Mouse (Mus musculus) frontal cortex, postnatal 25 days (tissue): ENCODE data around the gene Gm10837.
A peak's percentile ranks its signal among the peaks of the same experiment; 100 is the strongest.

ENCODE experiments used
- DNase-seq, 2 experiments: peaks; one replicate each; pipeline ENCODE4 v3.0.0; 2022; ENCODE audit warnings: low spot score in 2 of 2

Gene Gm10837

DNA sequence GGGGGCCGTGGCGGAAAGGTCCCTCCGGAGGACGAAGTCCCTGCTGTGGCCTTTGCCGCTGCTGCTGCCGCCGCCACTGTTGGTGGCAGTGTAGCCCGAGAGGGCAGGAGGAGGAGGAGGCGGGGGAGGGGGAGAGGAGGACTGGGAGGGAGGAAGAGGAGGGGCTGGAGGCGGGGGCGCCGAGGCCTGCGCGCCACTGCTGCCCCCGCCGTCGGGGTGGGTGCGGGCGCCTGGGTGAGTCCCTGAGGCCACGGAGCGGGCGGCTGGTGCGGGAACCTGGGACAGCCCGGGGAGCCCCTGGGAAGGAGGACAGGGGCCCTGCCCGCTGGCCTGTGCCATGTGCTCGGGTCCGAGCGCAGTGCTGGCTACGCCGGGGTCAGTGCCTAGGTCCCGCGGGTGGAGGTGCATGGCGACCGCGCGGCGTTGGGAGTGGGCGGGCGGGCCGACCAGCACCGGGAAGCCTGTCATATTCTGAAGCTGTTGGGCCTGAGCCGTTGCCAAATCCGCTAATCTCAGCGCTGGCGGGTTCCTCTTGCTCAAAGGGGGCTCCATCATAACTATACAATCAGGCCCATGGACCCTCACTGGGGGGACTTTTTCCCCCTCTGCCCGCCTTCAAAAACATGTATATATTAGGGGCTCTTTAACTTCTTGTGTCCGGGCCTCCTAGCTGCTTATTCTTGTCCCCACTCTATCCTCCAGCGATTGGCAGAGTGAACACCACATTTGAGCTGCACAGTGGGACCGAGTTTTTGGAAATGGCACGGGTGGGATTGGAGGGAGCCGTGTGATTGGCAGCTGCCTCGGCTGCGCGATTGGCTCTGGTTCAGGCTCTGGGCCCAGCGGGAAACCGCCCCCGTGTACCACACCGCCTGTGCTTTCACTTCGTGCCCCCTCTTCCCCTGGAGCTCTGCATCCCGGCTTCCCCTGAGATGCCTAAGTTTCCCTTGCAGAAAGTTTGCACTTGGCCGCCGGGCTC, 25.3 kb upstream of the Gm10837 start, which contains the start of gene Zic5:
Zic5 (minus strand) TSS at position 915 of the 979 bp plus-strand sequence.
- DNase-seq, result peak in 1 of 2 experiments; percentile 23

GRCm38 (mm10) chr14:122465931-122466490, 24.4 kb upstream of the Gm10837 start:
- DNase-seq, result no peak

DNA sequence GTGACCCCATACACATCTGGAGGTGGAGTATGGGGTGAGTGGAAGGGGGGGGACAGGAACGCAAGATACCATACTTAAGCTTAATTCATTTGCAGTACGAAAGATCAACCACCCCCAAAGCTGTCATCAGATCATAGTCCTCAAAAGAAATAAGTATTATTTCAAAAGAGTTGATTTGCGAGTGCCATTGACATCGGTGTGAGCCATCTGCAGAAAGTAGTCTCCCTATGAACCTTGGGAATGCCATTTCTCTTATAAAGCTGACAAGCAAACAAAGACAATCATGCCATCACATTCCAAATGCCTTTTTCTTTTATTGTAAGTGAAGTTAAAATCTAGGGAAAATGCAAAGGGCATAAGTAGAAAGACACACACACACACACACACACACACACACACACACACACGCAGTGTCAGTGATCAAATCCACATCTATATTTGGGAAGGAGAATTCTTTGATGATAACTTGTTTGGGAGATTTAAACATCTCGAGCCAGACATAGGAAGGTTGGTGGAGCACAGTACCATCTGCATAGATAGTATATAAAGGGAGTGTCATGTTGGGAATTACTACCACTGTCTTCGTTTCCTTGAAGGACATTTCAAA, 23.5 kb upstream of the Gm10837 start:
- DNase-seq, result no peak

- DNase-seq, result peak in 1 of 2 experiments; percentile 3
Observed at GRCm38 (mm10) chr14:122467926-122468841, 22.2 kb upstream of the Gm10837 start.

DNA sequence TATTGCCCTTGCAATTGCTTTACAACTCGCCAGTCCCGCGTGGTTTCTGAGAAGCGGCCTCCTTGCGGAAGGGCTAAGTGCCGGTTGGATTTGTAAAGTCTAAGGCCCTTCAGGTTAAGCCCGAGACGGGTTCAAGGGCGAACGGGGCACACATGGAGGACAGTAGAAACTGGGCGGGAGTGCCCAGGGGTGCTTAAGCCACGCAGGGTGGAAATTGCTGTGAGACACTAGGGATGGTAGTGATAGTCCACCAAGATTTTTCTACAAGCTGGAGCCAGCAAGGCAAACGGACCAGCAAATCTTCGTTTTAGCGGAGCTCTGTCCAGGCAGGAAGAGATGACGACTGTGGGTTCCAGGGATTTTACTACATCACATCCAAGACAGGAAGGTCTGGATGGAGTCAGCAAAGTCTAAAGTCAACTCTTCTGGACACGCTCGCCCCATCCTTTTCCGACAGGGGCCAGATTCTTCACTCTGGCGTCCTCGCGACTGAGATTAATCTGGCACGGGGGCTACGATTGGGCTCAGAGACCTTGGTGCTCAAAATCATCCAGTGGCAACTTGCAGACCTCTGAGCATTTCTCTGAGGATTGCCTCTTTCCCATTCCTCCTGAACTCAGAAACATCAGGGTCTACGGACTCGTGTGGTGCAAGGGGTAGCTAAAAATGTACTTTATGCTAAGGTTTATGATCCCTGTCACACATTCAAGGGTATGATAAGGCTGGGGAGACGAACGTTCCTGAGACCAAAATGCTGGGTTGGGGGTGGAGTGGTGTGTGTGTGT, 21.2 kb upstream of the Gm10837 start:
- peak in 1 of 2 experiments; percentile 3 for DNase-seq

- DNase-seq, result no peak
Observed at GRCm38 (mm10) chr14:122471449-122472085, 18.8 kb upstream of the Gm10837 start.

DNA sequence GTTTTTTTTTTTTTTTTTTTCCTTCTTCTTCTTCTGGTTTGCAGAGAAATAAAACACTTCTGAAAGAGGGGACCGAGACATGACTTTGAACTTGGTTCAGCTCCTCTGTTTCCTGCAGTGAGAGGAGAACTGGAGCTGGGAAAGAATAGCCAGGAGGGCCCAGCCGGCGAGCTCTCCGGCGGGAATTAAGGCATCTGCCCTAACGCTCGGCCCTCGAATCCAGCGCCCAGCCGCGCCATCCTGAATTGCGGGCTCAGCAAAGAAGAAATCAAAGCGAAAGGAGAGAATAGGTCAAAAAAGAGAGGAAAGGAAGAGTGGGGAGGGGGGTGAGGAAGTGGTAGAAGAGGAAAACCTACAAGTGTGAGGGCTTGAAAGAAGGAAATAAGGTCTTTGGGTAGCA, 18.2 kb upstream of the Gm10837 start:
- peak in 1 of 2 experiments; percentile 2 for DNase-seq

DNA sequence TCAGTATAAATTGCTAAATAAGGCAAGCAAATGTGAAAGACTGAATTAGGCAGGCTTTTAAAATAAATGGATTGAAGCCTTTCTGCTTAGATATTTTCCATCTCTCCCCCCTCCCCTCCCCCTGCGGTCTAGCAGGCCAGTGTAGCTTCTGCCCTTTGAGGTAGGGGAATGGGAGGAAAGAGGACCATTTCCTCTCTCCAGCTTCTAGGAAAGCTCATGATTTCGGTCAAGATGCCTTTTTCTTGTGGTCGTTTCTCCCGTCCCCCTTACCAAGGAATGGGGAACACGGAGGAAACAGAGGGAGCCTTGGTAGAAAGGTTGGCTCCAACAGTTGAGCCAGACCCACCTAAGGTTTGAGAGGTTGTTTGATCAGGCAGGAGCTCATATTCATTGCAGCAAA, 17.7 kb upstream of the Gm10837 start:
- DNase-seq, result peak in 1 of 2 experiments; percentile 3

GRCm38 (mm10) chr14:122473211-122473751, 17.1 kb upstream of the Gm10837 start:
- peak in 1 of 2 experiments; percentile 3 for DNase-seq

DNA sequence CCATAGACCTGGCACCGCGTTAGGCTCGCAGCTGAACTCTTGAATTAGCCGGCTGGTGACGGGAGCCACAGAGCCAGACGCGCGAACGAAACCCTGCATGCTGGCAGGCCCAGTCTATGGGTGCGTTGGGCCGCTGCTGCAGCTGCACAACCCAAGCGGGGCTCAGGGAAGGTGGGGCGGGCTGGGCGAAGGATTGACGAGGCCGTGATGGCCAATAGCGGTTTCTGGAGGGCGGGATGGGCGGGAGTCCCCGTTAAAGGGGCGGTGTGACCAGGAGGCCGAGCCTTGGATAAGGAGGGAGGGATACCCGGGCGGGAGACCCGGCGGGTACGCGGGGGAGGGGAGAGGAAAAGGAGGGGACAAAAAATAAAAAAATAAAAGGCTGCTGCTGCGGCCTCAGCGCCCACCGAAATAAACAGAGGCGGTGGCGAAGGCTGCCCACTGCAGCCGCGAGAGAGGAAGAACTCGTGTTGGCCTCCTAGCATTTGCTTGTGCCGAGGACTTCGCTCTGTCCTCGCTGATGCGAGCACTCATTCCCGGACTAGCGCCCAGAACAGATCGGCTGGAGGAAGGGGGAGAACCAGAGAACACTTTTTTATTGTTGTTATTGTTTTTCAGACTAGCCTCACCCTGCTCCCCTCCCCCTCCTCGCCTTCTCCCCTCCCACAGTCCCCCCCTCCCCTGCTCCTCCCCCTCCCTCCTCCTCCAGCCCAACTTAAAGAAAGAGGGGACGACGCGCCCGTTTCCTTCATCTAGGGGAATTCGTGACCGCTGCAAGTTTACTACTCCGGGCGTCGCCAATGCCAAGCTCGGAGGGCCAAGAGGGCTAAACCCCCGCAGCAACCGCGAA, 16.1 kb upstream of the Gm10837 start:
- DNase-seq, result peak in 1 of 2 experiments; percentile 23

GRCm38 (mm10) chr14:122474891-122475556, 15.4 kb upstream of the Gm10837 start, which contains the start of gene Zic2:
Gene Zic2, plus strand, starts transcription at chr14:122475435.
- no peak for DNase-seq

GRCm38 (mm10) chr14:122475557-122476040, 14.8 kb upstream of the Gm10837 start:
- no peak for DNase-seq

DNA sequence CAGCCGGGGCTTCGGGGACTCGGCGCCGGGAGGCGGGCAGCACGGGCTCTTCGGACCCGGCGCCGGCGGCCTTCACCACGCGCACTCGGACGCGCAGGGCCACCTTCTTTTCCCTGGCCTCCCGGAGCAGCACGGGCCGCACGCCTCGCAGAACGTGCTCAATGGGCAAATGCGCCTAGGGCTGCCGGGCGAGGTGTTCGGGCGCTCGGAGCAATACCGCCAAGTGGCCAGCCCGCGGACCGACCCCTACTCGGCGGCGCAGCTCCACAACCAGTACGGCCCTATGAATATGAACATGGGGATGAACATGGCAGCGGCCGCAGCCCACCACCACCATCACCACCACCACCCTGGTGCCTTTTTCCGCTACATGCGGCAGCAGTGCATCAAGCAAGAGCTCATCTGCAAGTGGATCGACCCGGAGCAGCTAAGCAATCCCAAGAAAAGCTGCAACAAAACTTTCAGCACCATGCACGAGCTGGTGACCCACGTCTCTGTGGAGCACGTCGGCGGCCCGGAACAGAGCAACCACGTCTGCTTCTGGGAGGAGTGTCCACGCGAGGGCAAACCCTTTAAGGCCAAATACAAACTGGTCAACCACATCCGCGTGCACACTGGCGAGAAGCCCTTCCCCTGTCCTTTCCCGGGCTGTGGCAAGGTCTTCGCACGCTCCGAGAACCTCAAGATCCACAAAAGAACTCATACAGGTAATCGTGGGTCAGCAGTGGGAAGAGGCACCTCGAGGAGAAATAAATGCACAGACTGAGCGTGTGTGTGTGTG, 14.2 kb upstream of the Gm10837 start:
- no peak for DNase-seq

- no peak for DNase-seq
Observed at GRCm38 (mm10) chr14:122476822-122477215, 13.6 kb upstream of the Gm10837 start.

GRCm38 (mm10) chr14:122477261-122477671, 13.1 kb upstream of the Gm10837 start:
- DNase-seq, result peak in 1 of 2 experiments; percentile 9

DNA sequence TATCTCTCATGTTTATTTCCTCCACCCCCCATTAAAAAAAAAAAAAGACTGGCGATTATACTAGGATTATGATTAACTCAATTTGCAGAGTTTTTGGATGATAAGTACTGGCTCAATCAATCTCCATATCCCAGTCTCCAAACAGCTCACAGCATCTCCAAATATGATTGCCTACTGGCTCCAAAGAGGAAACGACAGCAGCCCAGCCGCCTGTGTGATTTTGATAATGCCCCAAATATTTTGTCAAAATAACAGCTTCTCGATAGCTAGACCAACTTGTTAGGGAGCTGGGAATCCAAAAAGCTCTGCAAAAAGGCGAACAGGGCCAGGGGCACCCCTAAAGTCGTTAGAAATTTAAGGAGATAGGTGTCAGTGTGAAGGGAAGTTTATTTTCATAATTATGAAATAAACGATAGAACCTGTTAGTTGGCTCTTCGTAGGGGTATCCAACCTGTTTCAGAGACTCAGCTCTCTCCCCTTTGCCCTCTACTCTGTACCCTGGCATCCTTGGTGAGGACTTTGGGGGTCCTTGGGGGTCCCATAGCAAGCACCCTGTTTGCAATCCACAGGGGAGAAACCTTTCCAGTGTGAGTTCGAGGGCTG, 12.3 kb upstream of the Gm10837 start:
- no peak for DNase-seq

DNA sequence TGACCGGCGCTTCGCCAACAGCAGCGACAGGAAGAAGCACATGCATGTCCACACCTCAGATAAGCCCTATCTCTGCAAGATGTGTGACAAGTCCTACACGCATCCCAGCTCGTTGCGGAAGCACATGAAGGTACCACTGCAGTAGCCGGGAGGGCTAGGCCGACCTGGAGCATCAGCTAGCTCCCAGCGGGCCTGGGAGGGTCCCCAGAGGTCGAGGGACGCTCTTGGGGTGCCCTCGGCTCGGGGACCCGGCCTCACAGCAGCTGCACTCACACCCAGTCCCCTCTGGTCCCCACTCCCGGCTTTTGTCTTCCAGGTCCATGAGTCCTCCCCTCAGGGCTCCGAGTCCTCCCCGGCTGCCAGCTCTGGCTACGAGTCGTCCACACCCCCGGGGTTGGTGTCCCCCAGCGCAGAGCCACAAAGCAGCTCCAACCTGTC, 11.8 kb upstream of the Gm10837 start:
- peak in 1 of 2 experiments; percentile 8 for DNase-seq
